Mouse (Mus musculus) layer of hippocampus, postnatal 25 days (tissue): ENCODE results near the gene Fuca1. TPM values are rescaled to one million over a fixed set of nuclear protein-coding genes. Genes with fewer than 3 reads are reported as not detected.

Source experiments
- DNase-seq, 2 experiments: peaks; one replicate each; pipeline ENCODE4 v3.0.0; 2022; ENCODE audit warnings: mixed read lengths in 2 of 2, low spot score in 1 of 2; ENCODE audit errors: extremely low spot score in 1 of 2
- total RNA-seq, 2 experiments: library from RNA; stranded (reverse); gene quantifications; 2 replicates each; pipeline ENCODE4 v1.2.3; 2021

The Fuca1 gene
- total RNA-seq, 2 experiments from 2014 or later: 40.5 to 40.7 TPM

DNA sequence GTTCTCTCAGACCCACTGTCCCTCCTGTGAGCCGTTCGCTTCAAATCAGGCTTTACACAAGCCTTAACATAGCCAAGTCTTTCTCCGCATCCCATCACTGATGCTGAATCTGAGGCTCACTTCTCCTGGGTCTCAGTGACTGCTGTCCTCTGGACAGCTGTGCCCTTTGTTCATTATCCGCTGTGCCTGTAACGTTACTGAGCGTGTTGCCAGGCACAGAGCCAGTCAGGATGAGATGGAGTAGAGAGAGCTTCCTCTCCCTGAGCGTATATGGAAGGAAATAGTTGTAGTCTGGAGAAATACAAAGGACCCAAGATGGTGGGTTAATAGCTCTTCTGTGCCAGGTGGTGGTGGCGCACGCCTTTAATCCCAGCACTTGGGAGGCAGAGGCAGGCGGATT, 28.9 kb downstream of the Fuca1 start:
- DNase-seq: no peak

DNA sequence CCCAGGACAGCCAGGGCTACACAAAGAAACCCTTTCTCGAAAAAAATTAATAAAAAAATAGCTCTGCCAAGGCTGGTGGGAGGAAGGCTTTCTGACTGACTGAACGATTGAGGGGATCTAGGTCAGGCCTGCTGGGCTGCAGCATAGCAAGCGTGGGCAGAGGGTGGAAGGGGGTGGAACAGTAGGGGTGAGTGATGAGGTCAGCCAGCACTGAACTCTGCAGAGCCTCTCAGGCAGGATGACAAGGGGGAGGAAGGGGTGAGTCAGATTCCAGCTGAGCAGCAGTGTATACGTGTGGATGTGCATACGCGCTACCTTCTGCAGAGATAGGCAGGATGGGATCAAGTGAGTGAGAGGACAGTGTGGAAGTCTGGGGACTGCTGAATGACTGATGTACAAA, 29.4 kb downstream of the Fuca1 start:
- DNase-seq: no peak

DNA sequence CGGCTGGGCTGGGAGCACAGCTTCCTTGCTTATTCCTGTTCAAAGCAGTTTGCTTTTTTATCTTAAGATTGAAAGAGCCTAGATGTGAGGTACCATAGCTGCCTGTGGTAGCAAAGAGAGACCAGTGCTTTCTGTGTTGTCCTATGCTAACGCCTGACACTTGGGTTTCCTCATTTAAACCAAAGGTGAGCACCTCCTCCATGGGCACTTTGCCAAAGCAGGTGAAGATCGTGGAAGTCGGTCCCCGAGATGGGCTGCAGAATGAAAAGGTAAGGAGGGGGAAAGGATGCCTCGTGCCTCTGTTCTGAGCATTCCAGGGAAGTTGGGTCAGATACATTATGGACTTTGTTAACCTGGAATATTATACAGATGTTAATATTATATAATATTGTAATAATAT, 29.8 kb downstream of the Fuca1 start:
- DNase-seq: no peak

DNA sequence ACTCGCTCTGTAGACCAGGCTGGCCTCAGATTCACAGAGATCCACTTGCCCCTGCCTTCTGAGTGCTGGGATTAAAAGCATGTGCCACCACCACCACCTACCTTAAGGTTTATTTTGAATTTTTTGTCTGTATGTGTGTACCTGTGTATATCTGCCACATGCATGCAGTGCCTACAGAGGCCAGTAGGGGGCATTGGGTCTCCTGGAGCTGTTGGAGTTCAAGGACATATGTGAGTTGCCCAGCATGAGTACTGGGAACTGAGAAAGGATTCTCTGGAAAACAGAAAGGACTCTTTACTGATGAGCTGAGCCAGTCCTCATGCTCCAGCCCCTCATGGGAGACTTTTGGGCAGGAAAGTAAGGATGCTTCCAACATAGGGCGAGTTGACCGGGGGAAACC, 31.0 kb downstream of the Fuca1 start:
- no peak for DNase-seq

DNA sequence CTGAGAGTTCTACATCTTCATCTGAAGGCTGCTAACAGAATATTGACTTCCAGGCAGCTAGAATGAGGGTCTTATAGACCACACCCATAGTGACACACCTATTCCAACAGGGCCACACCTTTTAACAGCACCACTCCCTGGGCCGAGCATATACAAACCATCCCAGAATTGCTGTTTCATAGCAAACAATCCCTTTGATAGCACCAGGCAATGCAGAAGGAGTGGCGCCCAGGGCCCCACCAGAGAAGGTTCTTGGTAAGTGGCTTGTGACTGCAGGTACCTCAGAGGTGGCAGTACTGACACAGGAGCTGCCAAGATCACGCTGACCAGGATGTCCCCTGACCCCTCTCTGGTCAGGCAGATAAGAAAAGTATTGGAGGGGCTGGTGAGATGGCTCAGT, 32.6 kb downstream of the Fuca1 start:
- DNase-seq: no peak

DNA sequence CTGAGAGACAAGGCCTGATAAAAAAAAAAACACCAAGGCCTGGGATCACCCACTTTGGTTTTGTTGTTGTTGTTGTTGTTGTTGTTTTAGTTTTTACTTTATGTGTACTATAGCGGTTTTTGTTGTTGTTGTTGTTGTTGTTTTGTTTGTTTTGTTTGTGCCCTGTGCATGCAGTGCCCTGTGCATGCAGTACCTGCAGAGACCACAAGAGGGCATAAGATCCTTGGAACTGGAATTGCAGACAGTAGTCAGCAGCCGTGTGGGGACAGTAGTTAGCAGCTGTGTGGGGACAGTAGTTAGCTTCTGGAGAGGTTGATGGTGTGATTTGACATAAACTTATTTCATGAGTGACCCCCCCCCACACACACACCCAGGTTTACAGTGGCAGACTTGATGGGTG, 33.7 kb downstream of the Fuca1 start:
- peak; percentile 65 to 95 for DNase-seq

DNA sequence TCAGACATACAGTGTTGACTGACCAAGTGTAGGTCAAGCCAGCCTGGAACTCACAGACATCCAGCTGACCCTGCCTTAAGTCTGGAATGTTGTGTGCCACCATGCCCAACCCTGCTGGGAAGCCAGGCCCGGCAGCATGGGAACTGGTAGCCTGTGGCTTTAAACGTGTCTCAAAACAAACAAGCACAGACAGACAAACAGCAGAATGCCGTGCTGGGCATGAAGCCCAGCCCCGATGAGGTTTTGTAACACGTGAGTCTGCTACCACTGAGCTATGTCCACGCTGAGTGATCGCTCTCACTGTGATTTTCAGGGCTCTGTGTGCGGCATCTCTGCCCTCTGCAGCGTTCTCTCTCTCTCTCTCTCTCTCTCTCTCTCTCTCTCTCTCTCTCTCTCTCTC, 35.4 kb downstream of the Fuca1 start:
- DNase-seq: no peak

DNA sequence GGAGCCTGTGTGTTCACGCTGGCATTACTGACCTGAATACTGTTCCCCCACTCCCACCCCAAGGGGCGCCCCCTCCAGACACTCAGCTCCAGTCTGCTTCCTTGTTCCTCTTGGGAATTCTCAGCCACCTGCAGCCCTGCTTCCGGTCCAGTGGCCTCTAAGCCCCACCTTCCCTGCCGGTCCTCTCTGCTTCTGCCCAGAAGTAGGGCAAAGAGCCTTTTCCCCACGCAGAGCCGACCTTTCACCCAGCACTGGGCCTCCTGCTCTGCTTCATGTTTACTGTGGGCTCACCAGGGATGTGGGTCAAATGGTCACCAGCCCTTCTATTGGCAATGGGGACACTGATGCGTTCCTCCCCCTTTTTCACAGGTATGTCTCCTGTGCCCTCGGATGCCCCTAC, 37.8 kb downstream of the Fuca1 start:
- no peak for DNase-seq

DNA sequence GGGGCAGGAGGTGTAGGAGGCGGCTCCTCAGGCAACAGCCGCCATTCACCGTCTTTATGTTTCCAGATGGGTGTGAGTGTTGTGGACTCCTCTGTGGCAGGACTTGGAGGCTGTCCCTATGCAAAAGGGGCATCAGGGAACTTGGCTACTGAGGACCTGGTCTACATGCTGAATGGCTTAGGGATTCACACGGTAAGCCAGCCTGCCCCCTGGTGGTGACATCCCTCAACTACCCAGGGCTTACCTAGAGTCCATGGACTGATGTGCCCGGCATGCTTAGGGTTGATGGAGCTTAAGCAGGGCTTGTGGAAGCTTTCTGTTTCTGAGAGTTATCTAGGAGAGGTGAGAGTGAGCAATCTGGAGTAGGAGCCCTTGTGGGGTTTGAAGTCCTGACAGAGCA, 40.2 kb downstream of the Fuca1 start:
- peak; percentile 72 to 87 for DNase-seq

DNA sequence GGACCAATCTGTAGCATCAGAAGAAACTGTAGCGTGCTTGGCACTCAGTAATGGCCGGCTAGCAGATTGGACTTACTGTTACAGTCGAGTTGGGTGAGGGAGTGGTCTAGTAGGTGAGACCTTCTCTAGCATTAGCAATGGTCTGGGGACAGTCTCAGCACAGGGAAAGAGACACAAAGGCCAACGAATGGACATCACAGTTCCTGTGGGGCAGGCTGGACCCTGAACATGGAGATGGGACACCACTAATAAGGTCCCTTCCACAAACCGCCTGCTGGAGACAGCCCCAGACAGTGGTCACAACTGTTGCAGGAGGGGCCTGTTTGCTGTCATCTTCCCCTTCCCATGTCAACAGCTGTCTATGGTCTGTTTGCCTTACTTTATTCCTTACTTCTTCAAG, 41.2 kb downstream of the Fuca1 start:
- no peak for DNase-seq

DNA sequence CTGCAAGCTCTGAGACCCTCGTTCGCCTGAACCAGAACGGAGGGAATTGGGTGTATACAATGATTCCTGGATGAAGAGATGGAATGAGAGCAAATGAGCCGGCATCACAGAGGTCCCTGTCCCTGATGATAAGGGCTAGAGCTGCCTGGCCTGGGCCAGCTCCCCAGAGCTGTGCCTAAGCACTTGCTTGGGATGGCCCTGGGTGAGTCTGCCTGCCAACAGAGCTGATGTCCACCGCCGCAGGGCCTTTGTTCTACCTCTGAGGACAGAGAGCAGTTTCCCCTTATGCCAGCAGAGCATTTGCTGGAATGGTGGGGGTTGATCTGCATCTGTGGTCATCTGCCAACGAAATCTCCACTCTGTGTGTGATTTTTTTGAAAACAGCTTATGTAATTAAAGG, 41.7 kb downstream of the Fuca1 start:
- no peak for DNase-seq

DNA sequence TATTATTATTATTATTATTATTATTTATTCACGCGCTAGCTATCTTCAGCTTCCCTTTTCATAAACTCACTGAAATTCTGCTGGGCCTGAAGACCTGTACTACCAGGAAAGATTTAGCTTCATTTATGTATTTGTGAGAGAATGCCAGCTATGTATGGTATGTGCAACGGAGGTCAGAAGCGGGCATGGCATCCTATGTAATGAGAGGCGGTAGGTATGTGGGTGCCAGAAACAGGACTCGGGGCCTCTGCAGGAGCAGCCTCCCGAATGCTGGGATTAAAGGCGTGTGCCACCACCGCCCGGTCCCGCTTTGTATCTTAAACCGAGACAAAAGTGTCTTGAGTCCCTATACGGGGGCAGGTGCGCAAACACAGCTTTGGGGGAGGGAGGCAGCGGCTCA, 42.4 kb downstream of the Fuca1 start:
- DNase-seq: no peak

DNA sequence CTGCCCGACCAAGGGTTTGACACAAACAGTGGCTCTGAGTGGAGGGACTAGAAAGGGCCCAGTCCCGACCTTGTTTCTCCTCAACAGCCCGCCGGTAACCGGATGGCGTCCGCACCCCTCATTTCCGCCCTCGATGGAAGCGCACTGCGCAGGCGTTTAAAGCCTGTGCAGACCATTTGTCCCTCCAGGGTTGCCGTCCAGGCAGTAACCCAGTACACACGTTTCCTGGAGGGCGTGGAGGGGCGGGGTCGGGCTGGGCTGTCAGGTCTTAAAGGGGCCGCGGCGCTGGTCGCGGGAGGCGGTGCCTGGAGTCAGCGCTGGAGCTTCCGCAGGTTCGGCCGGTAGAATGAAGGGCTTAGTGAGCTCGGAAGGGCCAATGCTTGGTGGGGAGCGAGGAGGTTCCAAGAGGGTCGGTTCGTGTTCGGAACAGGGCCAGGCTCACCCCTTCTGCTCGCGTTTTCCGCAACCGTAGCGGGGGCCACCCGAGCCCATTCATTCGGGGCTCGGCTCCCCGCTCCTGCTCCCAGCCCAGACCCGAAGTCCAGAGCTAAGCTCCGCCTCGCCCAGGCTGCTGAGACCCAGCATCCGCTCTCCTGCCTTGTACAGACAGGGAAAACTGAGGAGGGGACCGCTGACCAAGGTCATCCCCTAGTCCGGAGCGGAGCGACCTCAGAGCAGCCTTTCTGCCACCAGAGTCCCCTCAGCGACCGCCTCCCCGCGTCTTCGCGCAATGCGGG, 43.1 kb downstream of the Fuca1 start, which contains the start of gene Gale:
Gene Gale (plus strand): TSS at position 271 of the 737 bp plus-strand sequence.
- peak; percentile 87 to 88 for DNase-seq

DNA sequence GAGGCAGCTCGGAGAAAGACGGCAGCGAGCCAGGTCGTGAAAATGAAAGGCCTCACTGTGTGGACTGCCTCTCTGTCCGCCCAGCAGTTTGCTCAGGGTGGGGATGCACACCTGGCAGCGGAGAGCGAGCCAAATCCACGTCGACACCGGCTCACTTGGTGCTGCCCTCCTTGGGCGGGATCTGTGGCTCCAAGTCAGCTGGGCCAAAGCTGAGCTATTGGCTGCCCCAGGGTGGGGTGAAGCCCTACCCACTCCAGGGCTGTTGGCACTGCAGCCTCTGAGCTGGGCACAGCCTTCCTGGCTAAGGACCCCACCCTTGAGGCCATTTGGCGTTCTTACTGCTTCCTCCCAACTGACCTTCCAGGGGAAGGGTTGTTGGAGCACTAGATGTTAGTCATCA, 43.9 kb downstream of the Fuca1 start:
- DNase-seq: peak in 1 of 2 experiments; percentile 40

DNA sequence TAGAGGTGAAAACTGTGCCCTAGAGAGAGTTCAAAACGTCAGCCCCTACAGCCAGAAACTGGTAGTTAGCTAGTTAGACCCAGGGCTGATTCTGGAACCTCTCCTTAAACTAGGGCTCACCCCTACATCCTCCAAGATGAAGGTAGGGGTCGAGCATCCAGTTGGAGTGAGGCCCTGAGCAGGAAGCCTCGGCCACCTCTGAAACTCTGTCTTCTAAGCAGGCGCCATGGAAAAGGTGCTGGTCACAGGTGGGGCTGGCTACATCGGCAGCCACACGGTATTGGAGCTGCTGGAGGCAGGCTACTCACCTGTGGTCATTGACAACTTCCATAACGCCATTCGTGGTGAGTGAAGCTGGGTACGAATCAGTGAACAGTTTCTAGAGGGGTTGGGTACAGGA, 44.6 kb downstream of the Fuca1 start:
- DNase-seq: no peak

DNA sequence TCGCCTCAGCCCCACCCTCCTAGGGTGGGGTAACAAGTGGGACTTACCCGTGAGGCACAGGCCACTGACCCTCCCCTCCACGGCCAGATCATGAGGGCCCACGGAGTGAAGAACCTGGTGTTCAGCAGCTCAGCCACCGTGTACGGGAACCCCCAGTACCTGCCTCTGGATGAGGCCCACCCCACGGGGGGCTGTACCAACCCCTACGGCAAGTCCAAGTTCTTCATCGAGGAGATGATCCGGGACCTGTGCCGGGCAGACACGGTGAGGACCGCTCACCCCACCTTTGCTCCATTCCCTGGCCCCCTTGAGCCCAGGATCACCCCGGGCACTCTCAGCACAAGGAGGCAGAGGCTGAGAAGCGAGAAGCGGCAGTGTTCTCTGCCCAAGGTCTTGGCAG, 45.7 kb downstream of the Fuca1 start:
- DNase-seq: no peak

DNA sequence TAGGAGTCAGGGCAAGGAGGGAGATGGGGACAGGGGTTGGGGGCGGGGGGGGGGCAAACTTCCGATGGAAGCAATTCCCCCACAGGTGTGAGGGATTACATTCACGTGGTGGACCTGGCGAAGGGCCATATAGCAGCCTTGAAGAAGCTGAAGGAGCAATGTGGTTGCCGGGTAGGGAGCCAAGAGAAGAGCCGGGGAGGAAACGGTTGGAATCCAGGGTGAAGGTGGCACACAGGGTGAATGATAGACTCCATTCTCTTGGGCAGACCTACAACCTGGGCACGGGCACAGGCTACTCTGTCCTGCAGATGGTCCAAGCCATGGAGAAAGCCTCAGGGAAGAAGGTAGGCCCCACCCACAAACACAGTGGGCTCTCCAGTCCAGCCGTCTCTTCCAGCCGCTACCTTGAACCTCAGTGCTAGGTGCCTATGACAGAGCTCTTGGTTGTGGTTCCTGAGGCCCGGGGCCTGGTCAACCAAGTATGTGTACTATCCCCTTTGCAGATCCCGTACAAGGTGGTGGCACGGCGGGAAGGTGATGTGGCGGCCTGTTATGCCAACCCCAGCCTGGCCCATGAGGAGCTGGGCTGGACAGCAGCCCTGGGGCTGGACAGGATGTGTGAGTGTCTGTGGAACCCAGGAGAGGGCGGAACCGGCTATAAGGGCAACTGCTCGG, 46.7 kb downstream of the Fuca1 start:
- no peak for DNase-seq

DNA sequence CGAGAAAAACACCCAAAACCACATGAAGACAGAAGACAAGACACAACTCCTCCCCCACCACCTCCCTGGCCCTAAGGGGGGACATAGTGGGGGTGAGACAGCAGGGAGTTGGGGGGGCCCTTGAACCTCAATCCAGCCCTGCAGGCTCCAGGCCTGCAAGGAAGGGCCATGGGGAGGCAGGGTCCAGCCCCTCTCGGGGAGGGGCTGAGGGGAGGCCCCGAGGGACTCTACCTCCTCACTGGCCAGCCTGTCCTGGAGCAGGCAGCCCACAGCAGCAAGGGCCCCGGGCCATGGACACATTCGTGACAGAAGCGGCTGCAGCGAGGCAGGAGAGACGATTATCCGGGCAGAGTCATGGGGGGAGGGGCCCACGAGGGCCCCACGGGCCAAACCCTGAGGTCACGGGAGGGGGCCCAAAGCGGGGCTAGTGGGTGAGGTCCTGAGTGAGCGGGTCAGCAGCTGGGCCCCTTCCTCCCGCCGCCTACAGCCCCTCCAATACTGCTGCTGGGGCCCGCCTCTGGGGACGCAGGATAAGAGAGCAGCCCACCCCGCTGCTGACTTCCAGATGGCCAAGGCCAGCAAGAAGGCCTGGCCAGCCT, 47.8 kb downstream of the Fuca1 start:
- DNase-seq: no peak

DNA sequence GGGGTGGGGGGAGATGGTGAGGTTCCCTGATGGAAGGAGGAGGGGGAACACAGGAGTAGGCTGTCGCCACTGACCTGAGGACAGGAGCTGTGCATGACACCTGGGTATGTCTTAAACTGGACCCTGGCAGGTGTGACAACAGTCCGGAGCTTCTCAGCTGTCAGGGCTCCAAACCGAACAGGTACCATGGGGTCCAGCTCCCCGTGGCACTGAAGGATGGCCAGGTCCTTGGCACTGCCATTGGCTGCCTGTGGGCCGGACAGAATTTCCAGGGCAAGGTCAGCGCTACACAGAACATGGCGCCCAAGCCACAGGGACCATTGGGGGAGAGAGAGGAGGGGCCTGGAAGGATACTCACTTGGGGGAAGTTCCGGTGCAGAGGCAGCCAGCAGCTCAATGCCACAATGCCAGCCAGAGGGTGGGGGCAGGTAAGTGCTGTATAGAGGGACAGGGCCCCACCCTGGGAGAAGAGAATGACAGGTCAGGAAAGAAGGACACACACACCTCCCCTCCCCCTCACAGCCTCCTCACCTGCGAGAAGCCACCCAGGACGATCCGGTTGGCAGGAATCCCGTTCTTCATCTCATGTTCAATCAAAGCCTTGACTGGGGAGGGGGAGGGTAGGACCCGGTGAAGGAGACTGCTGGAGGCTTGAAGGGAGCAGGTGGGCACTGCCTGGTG, 48.7 kb downstream of the Fuca1 start:
- DNase-seq: no peak

DNA sequence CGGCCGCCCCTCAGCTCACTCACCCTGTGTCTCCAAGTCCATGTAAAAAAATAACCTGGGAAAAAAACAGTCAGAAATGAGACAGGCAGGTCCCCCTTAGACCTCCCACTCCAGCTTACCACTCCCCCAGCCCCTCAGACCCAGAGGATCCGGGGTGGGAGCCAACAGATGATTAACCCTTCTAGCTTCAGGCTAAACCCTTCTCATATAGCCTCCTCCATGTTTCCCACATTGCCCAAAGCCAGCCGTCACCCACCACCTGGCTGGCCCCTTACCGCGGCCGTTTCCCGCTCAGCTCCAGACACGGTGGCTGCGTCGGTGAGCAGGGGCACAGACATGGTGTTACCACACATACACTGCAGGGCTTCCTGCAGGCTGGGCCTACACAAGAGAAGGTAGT, 50.0 kb downstream of the Fuca1 start:
- no peak for DNase-seq

DNA sequence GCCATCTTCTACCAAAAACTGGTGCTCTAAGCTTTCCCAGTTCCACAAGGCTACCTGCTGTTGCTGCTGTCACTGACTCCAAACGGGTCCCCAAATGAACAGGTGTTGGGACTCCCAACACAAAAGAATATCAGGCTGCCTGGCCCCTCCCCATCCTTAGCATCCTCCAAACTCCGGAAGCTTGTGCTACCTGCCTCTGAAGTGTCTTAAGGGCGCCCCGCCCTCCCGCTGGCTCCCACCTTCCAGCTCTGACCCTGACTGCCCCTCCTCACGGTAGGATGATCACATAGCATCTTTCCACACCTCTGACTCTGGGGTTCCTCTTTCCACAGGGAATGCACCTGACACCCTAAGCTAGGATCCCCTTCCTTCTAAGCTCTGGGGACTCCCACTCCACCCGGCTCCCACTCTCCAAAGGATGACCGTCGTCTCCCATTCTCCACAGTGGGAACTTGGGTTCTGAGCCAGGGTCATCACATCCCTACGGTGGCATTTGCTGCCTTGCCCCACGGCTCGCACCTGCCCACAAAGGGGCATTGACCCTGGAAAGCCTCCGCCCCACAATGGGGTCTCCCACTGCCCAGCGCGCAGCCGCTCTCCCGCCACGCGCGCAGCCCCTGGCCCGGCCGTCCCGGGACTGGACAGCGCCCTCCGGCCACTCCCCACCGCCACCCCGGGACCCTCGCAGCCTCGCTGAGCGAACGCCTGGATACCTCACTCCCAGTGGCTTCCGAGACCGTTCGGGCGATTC, 51.4 kb downstream of the Fuca1 start:
- DNase-seq: no peak
